Mouse (Mus musculus): ENCODE results near the gene Cuta.

Cuta gene

DNA sequence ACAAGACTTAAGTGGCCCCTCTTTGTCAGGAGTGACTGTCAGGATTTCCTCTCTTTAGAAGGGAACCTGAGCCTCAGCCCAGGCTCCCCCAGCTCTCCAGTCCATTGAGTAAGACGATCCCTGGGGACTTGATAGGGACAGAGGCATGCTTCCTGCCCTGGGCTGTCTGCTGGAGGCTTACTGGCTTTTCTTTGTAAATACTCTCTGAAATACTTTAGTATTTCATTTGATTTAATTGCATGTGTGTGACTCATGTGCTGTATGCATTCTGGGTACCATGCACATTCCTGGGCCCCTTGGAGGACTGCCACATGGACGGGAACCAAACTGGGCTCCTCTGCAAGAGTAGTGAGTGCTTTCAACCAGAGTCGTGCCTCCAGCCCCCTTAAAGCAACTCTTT, 51.4 kb downstream of the Cuta start:
- DNase-seq (ENCODE audit: low spot score in 2 of 2): no peak

DNA sequence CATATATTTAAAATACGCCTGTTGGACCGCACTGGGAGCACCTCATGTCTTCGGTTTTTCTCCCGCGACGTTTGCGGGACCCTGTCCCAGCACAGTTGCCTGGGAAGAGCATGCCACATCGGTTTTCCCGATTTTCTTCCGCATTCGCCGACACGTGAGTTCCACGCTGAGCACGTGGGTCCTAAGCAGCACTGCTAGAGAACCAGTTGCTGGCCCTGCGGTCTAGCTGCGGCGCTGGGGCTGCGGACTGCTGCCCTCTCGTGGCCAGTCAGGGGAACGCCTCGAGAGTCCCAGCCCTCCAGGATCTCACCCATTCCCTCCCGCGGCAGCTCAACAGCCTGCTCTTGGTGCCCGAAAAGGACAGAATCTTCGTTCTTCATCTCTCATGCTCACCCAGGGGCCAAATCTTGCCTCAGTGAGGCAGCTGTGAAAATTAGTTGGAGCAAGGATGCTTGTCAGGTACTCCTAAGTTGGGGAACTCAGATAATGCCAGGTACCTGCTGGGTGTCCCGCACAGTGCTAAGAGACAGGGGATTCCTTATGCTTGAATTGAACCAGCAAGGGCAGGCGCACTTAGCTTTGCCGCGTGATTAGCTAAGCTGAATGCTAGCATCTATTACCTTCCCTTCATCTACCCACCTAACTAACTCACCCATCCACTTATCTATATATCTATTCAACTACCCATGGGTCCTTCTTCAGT, 53.2 kb downstream of the Cuta start:
- DNase-seq (ENCODE audit: low spot score in 2 of 2): peak; percentile 85

DNA sequence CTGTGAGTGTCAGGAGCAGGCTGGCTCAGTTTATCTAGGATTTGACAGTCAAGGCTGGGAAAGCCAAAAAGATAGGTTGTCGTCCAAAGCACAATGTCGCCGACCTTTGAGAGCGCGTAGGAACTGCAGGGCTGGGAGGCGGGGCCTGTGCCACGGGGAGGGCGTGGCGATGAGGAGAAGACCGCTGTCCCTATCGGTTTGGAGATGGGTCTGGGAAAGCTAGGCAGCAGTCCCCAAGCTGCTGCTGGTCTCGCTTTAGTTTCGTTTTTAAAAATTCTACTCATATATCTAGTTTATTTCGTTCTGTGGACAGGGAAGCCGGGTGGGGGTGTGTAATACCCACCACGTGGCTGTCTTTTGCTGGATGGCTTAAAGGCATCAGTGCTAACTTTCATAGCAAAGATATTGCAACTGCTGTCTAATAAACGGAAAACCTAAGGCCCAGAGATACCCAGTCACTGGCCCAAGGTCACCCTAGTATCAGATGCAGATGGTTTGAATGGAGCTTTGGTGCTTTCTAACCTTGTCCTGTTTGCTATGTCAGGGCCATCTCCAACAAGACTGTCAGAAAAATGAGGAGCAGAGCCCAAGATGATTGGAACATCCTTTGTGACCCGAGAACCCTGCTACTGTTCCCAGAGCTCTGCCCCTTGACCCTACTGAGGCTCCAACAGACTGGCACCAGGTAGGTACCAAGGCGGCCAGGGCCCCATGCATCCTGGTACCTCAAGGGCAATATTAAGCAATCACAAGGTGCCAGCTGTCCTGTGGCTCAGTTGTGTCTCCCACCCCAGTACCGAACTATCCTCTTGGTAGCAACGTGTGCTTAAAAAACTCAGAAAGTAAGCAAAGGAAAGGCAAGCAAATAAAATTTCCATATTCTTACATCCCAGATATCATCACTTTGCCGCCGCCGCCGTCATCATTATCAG, 54.1 kb downstream of the Cuta start:
- DNase-seq (ENCODE audit: low spot score in 2 of 2): peak; percentile 81 to 86

Data from heart, adult 9 months (tissue).